Mouse (Mus musculus) cortical plate, adult 2 months (tissue): ENCODE measurements around the gene Dnajb5.

Experiments
- CTCF ChIP-seq: fragments of 200-500 bp; IDR thresholded peaks from 2 replicates; pipeline ENCODE4 v1.5.1; 2011; ENCODE audit warnings: mild to moderate bottlenecking, control low read depth, low read length; ENCODE audit not compliant: insufficient read depth; ENCODE audit errors: extremely low read depth
- POLR2A ChIP-seq: fragments of 200-500 bp; IDR thresholded peaks from 2 replicates; pipeline ENCODE4 v1.6.1; 2011; ENCODE audit warnings: mild to moderate bottlenecking, low read length, control low read depth; ENCODE audit not compliant: insufficient read depth; ENCODE audit errors: extremely low read depth

DNA sequence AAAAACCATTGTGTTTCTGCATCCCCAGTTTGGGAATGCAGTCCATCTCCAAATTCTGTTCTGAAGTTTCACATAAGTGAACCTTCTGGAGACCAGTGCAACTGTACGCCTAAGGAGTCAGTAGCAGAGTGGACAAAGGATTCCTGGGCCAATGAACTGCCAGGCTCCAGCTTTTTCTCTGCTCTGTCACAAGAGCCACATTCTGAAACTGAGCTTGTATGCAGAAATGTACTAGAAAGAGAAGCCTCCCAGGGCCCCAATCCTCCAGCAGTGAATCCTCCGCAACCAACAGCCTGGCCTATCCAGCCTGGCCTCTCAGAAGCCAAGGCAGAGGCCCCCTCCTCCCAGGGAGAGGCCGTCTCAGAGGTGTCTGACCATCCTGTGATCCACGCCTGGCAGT lies 23.3 kb downstream of the Dnajb5 start:
- no peak for TF ChIP-seq CTCF
- TF ChIP-seq POLR2A, result no peak
